In the genomic region with DNA sequence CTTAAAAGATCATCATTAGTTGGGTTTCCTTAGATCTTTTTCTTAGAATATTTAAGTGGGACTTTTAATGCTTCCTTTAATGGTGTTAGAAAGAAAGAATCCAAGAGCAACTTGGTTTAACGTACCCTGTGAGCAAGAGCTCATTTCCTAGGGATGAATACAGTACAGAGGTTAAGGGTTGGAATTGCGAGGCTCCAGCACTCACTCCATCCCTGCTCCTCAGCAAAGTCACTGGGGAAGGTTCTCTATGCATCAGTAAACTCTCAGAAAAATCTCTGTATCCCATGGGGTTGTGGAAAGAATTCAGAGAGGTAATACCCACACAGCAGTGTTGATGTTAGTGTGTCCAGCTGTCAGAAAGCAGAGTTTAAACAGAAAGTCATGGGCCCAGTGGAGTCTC, we compare ENCODE assay signal across 27 mouse cellular contexts. TPM values are rescaled to one million over a fixed set of nuclear protein-coding genes. Genes with fewer than 3 reads are reported as not detected.
"Had no signal": no experiment of that assay in that cellular context is flagged by ENCODE, and none has a peak within 500 bp of the region (broad histone marks: within the 10 kb centered on the region; RNA-seq: fewer than 3 reads in every experiment).

No protein-coding gene starts in this region.

- DNase-seq: kidney, adult 11 months; kidney, adult 8-10 months; kidney, postnatal 10 days; kidney, postnatal 36 days; layer of hippocampus, postnatal 36 days; lung, adult 2 months; retina, postnatal 1 day; right cerebral cortex, postnatal 25 days; spleen, adult 18-20 months; thymus, postnatal 36 days had no signal

- H3K4me3 ChIP-seq: kidney, embryonic 15.5 days; left cerebral cortex, adult 2 months; liver, embryonic 12.5 days; liver, embryonic 15.5 days; midbrain, embryonic 12.5 days; myocyte; neural tube, embryonic 13.5 days had no signal

- H3K36me3 ChIP-seq: kidney, embryonic 15.5 days; liver, embryonic 12.5 days; liver, embryonic 15.5 days; midbrain, embryonic 12.5 days; neural tube, embryonic 13.5 days had no signal

- H3K4me1 ChIP-seq: kidney, embryonic 15.5 days; liver, embryonic 15.5 days; midbrain, embryonic 12.5 days; neural tube, embryonic 13.5 days had no signal

- ATAC-seq: inflammation-experienced regulatory T-cells, adult 6 months; liver, embryonic 12.5 days; midbrain, embryonic 16.5 days had no signal

- H3K4me2 ChIP-seq: kidney, embryonic 15.5 days; liver, embryonic 12.5 days; liver, embryonic 15.5 days; midbrain, embryonic 12.5 days; neural tube, embryonic 13.5 days had no signal

- H3K27ac ChIP-seq: kidney, embryonic 15.5 days; left cerebral cortex, adult 2 months; liver, embryonic 12.5 days; liver, embryonic 15.5 days; macrophage; midbrain, embryonic 12.5 days; neural tube, embryonic 13.5 days had no signal

- H3K27me3 ChIP-seq: kidney, embryonic 15.5 days; liver, embryonic 12.5 days; liver, embryonic 15.5 days; midbrain, embryonic 12.5 days; neural tube, embryonic 13.5 days had no signal

- H3K9me3 ChIP-seq: kidney, embryonic 15.5 days; liver, embryonic 12.5 days; liver, embryonic 15.5 days; midbrain, embryonic 12.5 days; neural tube, embryonic 13.5 days had no signal

- H3K9ac ChIP-seq: kidney, embryonic 15.5 days; liver, embryonic 12.5 days; liver, embryonic 15.5 days; midbrain, embryonic 12.5 days; neural tube, embryonic 13.5 days had no signal

RNA-seq across cellular contexts. Expression of gene Gpr171, which starts 38.5 kb away (rescaled TPM):
- total RNA-seq: layer of hippocampus, adult 8-10 months; layer of hippocampus, postnatal 10 days; layer of hippocampus, postnatal 36 days; left cerebral cortex, adult 2 months; left cerebral cortex, postnatal 10 days; left cerebral cortex, postnatal 36 days had no signal
- polyA plus RNA-seq: myocyte had no signal

RNA-seq across cellular contexts. Expression of gene Gpr87, which starts 54.8 kb away (rescaled TPM):
- total RNA-seq: layer of hippocampus, adult 8-10 months; layer of hippocampus, postnatal 10 days; layer of hippocampus, postnatal 36 days; left cerebral cortex, adult 2 months; left cerebral cortex, postnatal 10 days; left cerebral cortex, postnatal 36 days; megakaryocyte, adult 5-6 weeks; monocyte, adult 5-6 weeks; neutrophil, adult 5-6 weeks had no signal
- polyA plus RNA-seq: inflammation-experienced regulatory T-cells, adult 6 months; kidney, embryonic 15.5 days; liver, embryonic 12.5 days; liver, embryonic 15.5 days; macrophage; midbrain, embryonic 16.5 days; myocyte; neural tube, embryonic 13.5 days had no signal
